Mouse (Mus musculus) liver, embryonic 14.5 days (tissue): ENCODE results near the gene Atpif1.

Experiments
- CTCF ChIP-seq: IDR thresholded peaks from 2 replicates; pipeline ENCODE4 v1.5.1; 2016; ENCODE audit warnings: antibody characterized with exemption, low read depth, control low read depth
- EP300 ChIP-seq: IDR thresholded peaks from 2 replicates; pipeline ENCODE4 v1.6.1; 2016; ENCODE audit warnings: antibody characterized with exemption, low read depth

- TF ChIP-seq CTCF (no peak), EP300 (no peak)
These were observed 39.1 kb downstream of the Atpif1 start for GRCm38 (mm10) chr4:132494271-132494918.
